Mouse (Mus musculus) heart, embryonic 11.5 days (tissue): Measurements from ENCODE around the gene Serinc1. TPM values are rescaled to one million over a fixed set of nuclear protein-coding genes. Genes with fewer than 3 reads are reported as not detected.

Source experiments
- ATAC-seq: fragments of 200-750 bp; cut with Nextera tagmentation; replicated peaks from 2 replicates; pipeline ENCODE4 v1.8.0; 2017; ENCODE audit warnings: moderate library complexity; ENCODE audit not compliant: insufficient number of reproducible peaks, low FRiP score, low TSS enrichment
- H3K27ac ChIP-seq: fragments of 300-500 bp; sonication (generic); 2 replicates; pipeline ENCODE4 v1.5.1; 2014; ENCODE audit warnings: mild to moderate bottlenecking, low read depth, low read length
- H3K27me3 ChIP-seq: fragments of 300-500 bp; sonication (generic); 2 replicates; pipeline ENCODE4 v1.6.1; 2014; ENCODE audit warnings: mild to moderate bottlenecking, low read length, mixed read lengths; ENCODE audit not compliant: control insufficient read depth, insufficient read depth
- H3K36me3 ChIP-seq: fragments of 300-500 bp; sonication (generic); 2 replicates; pipeline ENCODE4 v1.6.1; 2014; ENCODE audit warnings: mild to moderate bottlenecking, low read length, moderate library complexity, mixed read lengths; ENCODE audit not compliant: control insufficient read depth, insufficient read depth
- H3K4me1 ChIP-seq: fragments of 300-500 bp; sonication (generic); 2 replicates; pipeline ENCODE4 v1.6.1; 2014; ENCODE audit warnings: low read length; ENCODE audit not compliant: control insufficient read depth, insufficient read depth
- H3K4me2 ChIP-seq: fragments of 300-500 bp; sonication (generic); 2 replicates; pipeline ENCODE4 v1.6.1; 2014; ENCODE audit warnings: mild to moderate bottlenecking, moderate library complexity
- H3K4me3 ChIP-seq: fragments of 300-500 bp; sonication (generic); 2 replicates; pipeline ENCODE4 v1.5.1; 2014; ENCODE audit warnings: low read depth, low read length
- H3K9ac ChIP-seq: fragments of 300-500 bp; sonication (generic); 2 replicates; pipeline ENCODE4 v1.6.1; 2014; ENCODE audit warnings: mild to moderate bottlenecking, low read depth, low read length, moderate library complexity
- H3K9me3 ChIP-seq: fragments of 300-500 bp; sonication (generic); replicated peaks from 2 replicates; pipeline ENCODE4 v1.6.1; 2016; ENCODE audit warnings: low read length; ENCODE audit not compliant: control insufficient read depth
- WGBS: fragments of 180-500 bp; shearing (Covaris S2); extraction: QIAGEN DNeasy Blood & Tissue Kit; methylation state at CpG from one replicate; pipeline ENCODE4 v1.1.7; 2014; ENCODE audit not compliant: insufficient replicate concordance; 5-methylcytosine and 5-hydroxymethylcytosine counted together
- polyA plus RNA-seq: library from polyadenylated mRNA; unstranded; fragments of >200 nt; fragmentation: Nextera tagmentation; extraction: Ambion mirVana; gene quantifications from 2 replicates; pipeline ENCODE4 v1.2.1, GENCODE M21; 2014

The Serinc1 gene
- polyA plus RNA-seq: 165 and 189 TPM in 2 replicates

DNA sequence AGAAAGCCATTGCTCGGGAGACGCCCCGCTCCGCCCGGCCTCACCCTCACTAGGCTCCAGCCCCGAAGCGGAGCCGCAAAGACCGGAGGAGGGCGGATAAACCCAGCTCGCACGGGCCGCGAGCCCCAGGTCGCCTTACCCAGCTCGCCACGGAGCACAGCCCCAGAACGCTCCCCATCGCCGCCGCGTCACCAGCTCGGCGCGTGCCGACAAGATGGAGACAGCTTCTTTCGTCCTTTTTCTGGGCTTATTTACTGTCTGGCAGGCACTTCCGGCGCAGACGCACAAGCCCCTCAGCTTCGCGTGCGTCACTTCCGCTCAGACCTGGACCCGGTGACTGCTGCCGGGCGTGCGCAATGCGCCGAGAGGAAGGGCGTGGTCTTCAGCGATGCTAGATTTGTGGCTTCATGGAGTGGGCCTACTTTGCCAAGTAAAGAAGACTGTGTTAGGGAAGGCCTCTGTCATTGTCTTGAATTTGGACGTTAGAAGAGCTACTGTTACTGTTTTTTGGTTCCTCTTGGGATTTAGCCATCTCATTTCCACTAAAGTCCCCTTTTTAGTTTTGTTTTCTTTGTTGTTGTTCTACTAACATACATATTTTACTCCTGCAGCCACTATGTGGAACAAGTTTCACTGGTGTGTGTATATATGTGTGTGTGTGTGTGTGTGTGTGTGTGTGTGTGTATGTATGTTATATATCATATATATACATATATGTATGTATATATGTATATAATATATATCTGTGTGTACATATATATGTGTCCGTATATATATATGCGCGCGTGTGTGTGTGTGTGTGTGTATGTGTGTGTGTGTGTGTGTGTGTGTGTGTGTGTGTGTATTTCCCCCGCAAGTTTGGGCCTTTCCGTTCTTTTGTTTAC, at the start of gene Serinc1:
Gene Serinc1 (minus strand): TSS at position 313 of the 884 bp plus-strand sequence.
- H3K36me3 ChIP-seq: no peaks in the 10 kb centered on the region
- H3K4me3 ChIP-seq: peak within 1 kb of the TSS; percentile 86
- H3K27me3 ChIP-seq: no peaks in the 10 kb centered on the region
- peak within 1 kb of the TSS; percentile 92 for H3K27ac ChIP-seq
- no peaks in the 10 kb centered on the region for H3K9me3 ChIP-seq
- H3K4me2 ChIP-seq: peak within 1 kb of the TSS; percentile 72
- peak within 1 kb of the TSS; percentile 93 for H3K9ac ChIP-seq
- 0 out of 2 replicates have a peak, but pooled peaks cover 6% of the 10 kb centered on the region for H3K4me1 ChIP-seq
- ATAC-seq: peak; percentile 98
- WGBS: 12% methylated on average over 49 of the region's 49 CpGs

DNA sequence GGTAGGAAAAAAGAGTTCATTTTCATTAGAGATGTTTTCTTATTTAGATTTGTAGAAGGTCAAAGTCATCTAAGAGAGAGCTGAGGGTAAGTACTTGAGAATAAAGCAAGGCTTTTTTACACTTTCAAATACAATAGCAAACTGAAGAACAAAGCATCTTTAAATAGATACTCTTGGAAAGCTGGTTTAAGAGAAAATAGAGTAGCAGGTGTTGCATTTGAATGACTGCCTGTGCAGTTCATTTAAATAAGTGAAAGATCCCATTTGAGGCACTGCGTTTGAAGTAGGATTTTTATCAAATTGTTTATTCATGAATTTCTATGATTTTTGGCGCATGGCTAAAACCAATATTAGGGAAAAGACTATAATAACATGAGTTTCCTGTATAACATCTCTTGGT, 44.4 kb upstream of the Serinc1 start:
- Histone ChIP-seq H3K27me3 (no peaks in the 10 kb centered on the region), H3K36me3 (no peaks in the 10 kb centered on the region), H3K27ac (no peak overlapping the region), H3K4me1 (no peaks in the 10 kb centered on the region), H3K4me2 (no peak overlapping the region), H3K9ac (no peak overlapping the region), H3K9me3 (no peaks in the 10 kb centered on the region), H3K4me3 (no peak overlapping the region)
- WGBS: 72% methylated on average over 2 of the region's 2 CpGs
- ATAC-seq: no peak

DNA sequence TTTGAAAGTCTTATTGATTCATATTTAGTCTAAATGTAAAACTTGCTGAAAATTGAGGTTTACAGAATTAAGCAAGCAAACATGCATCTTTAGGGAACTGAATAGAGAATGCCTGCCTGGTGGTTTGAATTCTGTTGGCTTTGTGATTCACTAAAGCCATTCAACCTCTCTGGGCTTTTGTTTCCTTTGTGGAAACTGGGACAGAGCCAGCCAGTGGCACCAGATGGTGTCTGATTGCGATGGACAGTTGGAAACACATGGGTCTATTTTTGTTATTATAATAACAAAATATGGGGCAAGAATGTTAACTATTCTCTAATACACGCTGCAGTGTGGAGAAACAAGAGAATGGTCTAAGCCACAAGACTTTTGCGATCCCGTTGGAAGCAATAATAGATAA, 39.8 kb upstream of the Serinc1 start:
- Histone ChIP-seq H3K4me2 (no peak overlapping the region), H3K4me3 (no peak overlapping the region), H3K9ac (no peak overlapping the region), H3K36me3 (no peaks in the 10 kb centered on the region), H3K9me3 (no peaks in the 10 kb centered on the region), H3K27ac (no peak overlapping the region), H3K27me3 (no peaks in the 10 kb centered on the region), H3K4me1 (no peaks in the 10 kb centered on the region)
- 76% methylated on average over 4 of the region's 4 CpGs for WGBS
- no peak for ATAC-seq

DNA sequence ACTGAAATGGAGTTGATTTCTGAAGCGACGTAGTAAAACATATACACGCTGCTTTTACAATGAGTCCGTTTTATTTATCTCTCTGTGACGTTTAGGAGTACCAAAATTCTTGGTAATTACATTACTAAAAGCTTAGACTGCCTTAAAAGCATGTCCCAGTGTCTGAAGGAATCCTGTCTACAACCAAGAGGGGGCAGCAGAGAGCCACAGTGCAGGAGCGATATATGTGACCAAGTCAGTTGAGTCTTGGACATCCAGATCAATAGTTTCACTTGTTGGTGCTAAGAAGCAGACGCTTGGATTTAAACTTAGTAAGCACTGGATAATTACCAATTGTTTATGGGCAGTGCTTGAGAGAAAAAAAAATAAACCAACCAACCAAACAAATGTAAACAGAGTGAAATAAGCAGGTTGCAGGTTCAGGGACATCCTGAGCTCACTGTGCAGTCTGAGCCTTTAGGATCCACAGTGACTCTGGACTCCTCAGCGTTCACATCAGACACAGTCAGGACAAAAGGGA, 38.9 kb upstream of the Serinc1 start:
- H3K36me3 ChIP-seq: no peaks in the 10 kb centered on the region
- H3K27me3 ChIP-seq: no peaks in the 10 kb centered on the region
- no peak for ATAC-seq
- WGBS: 36% methylated on average over 8 of the region's 8 CpGs
- no peak overlapping the region for H3K4me3 ChIP-seq
- no peaks in the 10 kb centered on the region for H3K9me3 ChIP-seq
- no peak overlapping the region for H3K27ac ChIP-seq
- no peak overlapping the region for H3K9ac ChIP-seq
- H3K4me1 ChIP-seq: no peaks in the 10 kb centered on the region
- H3K4me2 ChIP-seq: no peak overlapping the region

DNA sequence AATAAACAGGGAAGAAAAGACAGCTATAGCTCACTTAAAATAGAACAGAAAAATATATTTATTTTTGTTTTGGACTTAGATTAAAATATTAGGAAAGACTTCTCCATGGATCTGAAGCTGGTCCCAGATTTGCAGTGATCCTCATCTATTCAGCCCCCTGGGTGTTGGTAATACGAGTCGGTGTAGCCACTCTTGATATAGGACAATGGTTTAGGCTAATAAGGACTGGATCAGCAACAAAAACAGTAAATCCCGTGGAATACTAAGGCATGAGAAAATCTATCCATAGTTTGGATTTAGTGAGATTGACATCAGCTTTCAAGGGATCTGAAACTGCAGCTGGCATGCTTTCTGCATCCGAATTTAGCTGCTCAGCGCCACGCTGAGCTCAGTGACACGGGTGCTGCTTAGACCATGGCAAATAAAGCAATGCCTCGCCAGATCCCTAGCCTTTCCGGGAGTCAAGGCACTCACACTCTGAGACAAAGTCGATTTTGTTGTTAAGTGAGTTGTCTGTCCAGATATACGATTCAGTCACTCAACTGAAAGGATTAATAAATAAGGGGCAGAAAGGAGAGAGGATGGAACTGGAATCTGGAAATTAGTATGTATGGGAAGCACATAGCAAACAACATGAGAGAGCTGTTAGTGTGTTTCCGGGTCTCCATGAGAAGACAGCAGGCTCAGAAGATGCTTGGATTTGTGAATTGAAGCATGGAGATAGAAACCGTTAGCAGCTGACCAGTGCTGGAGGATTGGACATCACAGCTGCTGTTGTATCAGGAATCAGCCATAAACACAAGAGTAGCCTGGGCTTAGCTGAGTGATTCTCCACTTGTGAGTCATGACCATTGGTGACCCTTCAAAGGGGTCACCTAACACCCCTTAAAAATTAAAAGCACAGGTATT, 36.9 kb upstream of the Serinc1 start:
- Histone ChIP-seq H3K36me3 (no peaks in the 10 kb centered on the region), H3K9ac (no peak overlapping the region), H3K27me3 (no peaks in the 10 kb centered on the region), H3K4me1 (no peaks in the 10 kb centered on the region), H3K4me2 (no peak overlapping the region), H3K9me3 (no peaks in the 10 kb centered on the region), H3K27ac (no peak overlapping the region), H3K4me3 (no peak overlapping the region)
- WGBS: 72% methylated on average over 13 of the region's 13 CpGs
- ATAC-seq: no peak

DNA sequence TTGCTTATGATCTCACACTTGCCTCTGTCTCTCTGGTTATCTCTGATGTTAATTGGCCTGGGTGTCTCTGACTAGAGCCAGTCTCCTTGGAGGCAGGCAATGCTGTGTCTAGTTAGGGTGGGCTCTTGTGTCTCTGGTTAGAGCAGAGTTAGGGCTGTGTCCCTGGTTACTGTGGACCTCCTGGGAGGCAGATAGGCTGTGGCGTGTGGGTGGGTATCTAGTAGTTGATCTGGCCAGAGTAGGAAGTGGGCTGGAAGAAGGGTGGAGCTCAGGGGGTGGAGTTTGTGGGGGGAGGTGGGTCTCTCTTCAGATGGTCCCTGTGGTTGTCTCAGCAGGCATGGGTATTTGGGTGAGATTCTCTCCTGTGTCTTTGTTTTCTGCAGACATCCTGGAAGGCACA, 33.9 kb upstream of the Serinc1 start:
- ATAC-seq: no peak
- Histone ChIP-seq H3K4me2 (no peak overlapping the region), H3K27ac (no peak overlapping the region), H3K36me3 (no peaks in the 10 kb centered on the region), H3K27me3 (no peaks in the 10 kb centered on the region), H3K9me3 (no peaks in the 10 kb centered on the region), H3K4me3 (no peak overlapping the region), H3K4me1 (no peaks in the 10 kb centered on the region), H3K9ac (no peak overlapping the region)
- WGBS: 18% methylated on average over 1 of the region's 1 CpGs

DNA sequence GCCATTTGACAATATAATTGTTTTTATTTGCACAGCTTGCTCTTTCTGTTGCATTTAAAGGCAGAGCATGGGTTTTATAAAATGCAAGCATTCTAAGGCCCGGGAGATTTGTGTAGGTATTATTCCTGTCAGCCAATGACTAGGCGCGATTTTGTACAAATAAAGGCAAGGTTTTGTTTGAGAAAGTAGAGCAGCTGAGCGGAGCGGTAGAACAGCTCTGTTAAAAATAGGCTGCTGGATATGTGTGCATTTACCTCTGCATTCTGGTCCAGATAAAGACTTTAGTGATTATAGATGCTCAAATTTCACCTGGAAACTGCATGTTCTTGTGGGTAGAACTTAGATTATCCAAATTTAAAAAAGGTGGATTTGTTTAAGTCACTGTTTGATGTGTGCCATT, 25.3 kb upstream of the Serinc1 start:
- no peak overlapping the region for H3K27ac ChIP-seq
- no peak overlapping the region for H3K9ac ChIP-seq
- H3K4me3 ChIP-seq: no peak overlapping the region
- no peaks in the 10 kb centered on the region for H3K9me3 ChIP-seq
- no peaks in the 10 kb centered on the region for H3K36me3 ChIP-seq
- no peaks in the 10 kb centered on the region for H3K4me1 ChIP-seq
- H3K4me2 ChIP-seq: no peak overlapping the region
- 75% methylated on average over 5 of the region's 5 CpGs for WGBS
- H3K27me3 ChIP-seq: no peaks in the 10 kb centered on the region
- no peak for ATAC-seq

DNA sequence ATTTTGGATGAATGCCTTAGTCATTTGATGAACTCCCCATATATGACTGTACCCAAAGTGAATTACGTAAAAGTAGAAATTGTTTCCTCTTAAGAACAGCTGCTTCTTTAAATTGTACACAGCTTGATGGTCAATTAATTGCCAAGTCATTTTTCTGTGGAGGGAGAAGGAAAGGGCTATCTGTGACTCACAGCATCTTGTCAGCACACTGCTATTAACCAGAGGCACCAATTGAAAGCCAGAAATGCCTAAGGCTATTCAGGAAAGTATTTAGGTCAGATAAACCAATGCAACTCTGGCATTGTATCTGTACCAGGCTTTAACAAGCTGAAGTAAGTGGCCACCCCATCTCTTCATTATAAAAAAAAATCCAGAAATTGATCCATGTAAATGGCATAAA, 21.4 kb upstream of the Serinc1 start:
- H3K27me3 ChIP-seq: no peaks in the 10 kb centered on the region
- WGBS: 79% methylated on average over 1 of the region's 1 CpGs
- H3K27ac ChIP-seq: no peak overlapping the region

More for the DNA sequence above, 21.4 kb upstream of the Serinc1 start:
- Histone ChIP-seq H3K9ac (no peak overlapping the region), H3K4me2 (no peak overlapping the region), H3K4me1 (no peaks in the 10 kb centered on the region), H3K36me3 (no peaks in the 10 kb centered on the region), H3K9me3 (no peaks in the 10 kb centered on the region), H3K4me3 (no peak overlapping the region)
- ATAC-seq: no peak
